Mouse (Mus musculus): ENCODE measurements at regions not wholly inside any gene's neighbourhood (a gene's known extent, or its start where the extent isn't known, plus 50 kb on each side); places are given as distances from the start of the nearest gene placed in this dataset.

DNA sequence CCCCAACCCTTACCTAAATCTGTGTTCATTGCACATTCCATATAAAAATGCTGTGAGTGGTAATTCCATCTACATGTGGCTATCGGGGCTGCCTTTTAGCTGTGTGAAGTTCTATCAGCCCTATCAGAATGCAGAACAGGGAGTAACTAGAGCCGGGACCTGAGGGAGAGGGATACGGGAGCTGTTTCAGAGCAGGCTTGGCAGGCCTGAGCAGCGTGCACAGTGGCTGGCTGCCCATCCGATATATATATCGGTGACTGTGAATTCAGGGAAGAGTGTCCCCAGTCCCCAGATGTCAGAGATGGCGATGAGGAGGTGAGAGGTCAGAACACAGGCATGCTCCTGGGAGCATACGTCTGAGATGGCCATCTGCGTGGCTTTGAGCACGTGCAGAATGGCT, 79.0 kb downstream of the Arl4c start:
- in situ Hi-C loops (cut with MboI, MseI) = loop anchor here in 1 of 2 experiments (25.0 kb wide), 1 partner anchor 436 kb away; no protein-coding TSS in a partner anchor

DNA sequence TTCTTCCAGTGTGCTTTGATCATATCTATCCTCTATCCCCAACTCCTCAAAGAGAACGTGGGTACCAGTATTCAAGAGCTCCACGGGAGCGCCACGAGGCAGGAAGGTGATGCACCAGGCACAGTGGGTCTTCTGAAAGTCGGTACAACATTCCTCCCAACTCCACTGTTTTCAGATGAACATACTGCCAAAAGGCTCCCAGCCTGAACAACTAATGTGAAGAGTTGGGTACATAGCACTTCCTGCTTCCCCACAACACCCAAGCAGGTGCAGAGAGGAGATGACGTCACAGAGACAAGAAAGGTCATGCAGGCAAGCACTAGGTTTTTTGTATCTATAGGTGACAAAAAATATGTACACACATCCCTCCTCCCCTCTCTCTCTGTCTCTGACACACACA, 79.7 kb downstream of the Arl4c start:
- in situ Hi-C loops (cut with MboI, MseI) = loop anchor here in 1 of 2 experiments (25.0 kb wide), 1 partner anchor 435 kb away; no protein-coding TSS in a partner anchor

DNA sequence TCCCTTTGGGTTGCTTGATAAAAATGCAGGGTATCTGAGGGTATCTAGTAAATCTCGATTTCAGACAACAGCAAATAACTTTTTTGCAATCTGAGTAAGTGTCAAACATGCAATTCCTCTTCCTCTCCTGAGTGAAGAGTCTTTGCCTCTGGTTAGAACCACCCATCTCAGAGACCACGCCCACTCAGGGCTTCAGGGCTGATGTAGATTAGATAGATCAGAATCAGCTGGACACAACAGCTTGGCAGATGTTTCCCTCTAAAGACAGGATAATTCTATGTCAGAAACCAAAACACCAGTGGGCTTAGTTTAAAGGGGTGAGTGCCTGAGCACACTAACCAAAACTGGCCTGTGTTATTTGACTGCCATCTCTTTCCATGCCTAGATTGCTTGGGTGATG, 80.8 kb downstream of the Arl4c start:
- in situ Hi-C loops (cut with MboI, MseI) = loop anchor here in 1 of 2 experiments (25.0 kb wide), 1 partner anchor 434 kb away; no protein-coding TSS in a partner anchor

DNA sequence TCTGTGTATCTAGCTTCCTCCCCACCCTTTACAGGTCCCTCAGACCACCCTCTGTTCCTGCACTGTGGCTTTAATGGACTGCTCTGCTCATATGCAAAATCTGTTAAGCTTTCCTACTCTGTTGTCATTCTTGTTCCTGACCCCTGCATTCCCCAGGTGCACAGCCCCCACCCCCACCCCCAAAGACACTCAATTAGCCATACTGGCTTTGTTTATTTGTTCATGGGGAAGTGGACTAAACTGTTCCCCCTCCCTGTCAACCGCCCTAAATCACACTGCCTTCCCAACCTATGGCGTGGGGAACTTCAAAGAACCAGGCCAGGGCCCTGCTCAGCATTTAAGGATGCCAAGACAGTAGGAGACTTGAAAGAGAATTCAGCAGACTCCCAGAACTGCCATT, 89.0 kb downstream of the Arl4c start:
- in situ Hi-C loops (cut with MboI, MseI) = loop anchor here in 1 of 2 experiments (25.0 kb wide), 1 partner anchor 426 kb away; no protein-coding TSS in a partner anchor

DNA sequence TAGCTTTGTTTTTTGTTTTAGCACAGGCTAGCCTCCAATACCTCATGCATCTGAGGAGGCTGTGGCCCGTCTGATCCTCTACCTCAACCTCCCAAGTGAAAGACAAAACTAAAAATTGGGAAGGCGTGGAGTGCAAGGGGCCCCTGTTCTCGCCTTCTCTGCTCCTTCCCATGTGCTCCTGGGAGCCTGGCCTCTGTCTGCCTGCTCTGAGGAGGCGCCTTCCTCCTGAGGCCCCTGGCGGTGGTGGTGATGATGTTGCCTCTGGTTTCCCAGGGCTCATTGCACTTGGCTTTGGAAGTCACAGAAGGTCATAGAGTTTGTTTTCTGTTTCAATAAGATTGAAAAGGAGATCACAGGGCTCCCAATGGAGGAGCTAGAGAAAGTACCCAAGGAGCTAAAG, 90.8 kb downstream of the Arl4c start:
- in situ Hi-C loops (cut with MboI, MseI) = loop anchor here in 1 of 2 experiments (25.0 kb wide), 1 partner anchor 424 kb away; no protein-coding TSS in a partner anchor

DNA sequence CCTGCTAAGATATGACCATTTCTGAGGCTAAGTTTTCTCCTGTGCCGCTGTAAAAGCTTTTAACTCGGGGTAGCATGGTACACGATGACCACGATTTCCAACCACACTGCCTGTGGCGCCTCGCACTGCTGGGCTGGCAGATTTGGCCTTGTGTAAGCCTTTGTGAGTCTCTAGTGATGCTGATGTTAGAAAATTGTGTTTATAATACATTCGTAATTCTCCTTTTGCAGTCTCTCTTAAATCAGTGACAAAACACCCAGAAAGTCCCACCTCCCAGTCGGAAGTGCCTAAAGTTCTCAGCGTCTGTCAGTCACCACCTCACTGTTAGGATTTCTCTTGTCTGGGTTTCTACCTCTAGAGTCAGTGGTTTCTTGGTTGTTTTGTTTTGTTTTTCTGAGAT, 91.2 kb downstream of the Arl4c start:
- in situ Hi-C loops (cut with MboI, MseI) = loop anchor here in 1 of 2 experiments (25.0 kb wide), 1 partner anchor 424 kb away; no protein-coding TSS in a partner anchor

DNA sequence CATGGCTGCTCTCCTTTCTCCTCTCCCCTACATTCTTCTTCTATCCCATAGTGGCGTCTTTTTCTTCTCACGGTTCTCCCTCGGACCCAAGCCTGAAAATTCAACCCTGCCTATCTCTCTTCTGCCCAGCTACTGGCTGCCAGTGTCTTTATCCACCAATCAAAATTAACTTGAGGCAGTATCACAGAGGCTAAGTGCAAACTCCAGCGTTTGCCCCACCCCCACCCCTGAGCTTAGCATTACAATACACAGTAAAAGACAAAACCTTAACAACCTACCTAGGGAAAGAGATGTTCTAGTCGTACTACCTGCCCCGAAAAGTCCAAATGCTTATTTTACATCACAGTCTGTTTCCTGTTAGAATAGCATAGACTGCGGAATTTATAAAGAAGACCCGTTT, 93.2 kb downstream of the Arl4c start:
- in situ Hi-C loops (cut with MboI, MseI) = loop anchor here (10.0 to 25.0 kb wide), 3 partner anchors 422 to 1884 kb away; no protein-coding TSS in a partner anchor

DNA sequence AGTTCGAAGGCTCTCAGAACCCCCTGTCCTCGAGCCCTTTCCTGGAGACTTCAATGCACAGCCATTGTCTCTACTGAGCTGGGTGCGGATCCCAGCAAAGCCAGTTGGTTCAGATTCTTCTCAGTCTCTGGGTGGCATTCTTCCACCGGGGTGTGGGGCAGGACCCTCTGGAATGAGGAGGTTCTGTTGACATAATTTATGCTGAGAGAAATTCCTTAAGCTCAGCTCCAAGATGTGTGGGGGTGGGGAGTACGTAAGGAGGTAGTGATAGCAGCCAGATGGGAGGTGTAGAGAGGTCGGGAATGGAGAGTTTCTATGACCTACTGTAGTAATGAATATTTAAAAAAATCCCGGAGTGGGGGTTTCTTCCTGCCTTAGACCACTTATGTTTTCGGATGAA, 93.8 kb downstream of the Arl4c start:
- in situ Hi-C loops (cut with MboI, MseI) = loop anchor here (10.0 to 25.0 kb wide), 3 partner anchors 421 to 1883 kb away; no protein-coding TSS in a partner anchor

DNA sequence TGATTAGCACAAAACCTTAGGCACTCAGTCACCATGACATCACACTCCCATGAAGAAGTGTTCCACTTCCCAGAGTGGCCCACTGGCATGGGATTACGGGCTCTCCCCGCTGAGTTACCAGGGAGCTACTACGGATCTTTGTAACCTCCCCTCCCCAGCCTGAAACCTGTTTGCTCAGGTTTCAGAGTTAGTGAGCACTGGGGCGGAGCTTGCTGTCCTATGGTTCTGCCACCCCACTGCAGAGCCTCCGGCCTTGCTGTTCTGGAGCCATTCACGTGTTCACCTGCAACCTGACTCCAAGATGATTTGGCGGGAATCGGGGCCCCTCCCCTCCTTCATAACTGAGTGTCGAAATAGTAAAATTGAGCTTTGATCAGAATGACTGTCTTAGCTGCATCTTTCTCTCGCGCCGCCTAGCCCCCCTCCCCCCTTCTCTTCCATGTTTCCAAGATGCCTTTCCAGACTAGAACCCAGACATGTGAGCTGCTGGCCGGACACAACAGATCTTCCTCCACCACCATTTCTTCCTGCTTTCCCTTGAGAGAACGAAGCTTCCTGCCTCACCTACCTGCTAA, 95.8 kb upstream of the Glrp1 start:
- in situ Hi-C loops (cut with MboI, MseI) = loop anchor here (10.0 to 25.0 kb wide), 3 partner anchors 418 to 1881 kb away; no protein-coding TSS in a partner anchor

DNA sequence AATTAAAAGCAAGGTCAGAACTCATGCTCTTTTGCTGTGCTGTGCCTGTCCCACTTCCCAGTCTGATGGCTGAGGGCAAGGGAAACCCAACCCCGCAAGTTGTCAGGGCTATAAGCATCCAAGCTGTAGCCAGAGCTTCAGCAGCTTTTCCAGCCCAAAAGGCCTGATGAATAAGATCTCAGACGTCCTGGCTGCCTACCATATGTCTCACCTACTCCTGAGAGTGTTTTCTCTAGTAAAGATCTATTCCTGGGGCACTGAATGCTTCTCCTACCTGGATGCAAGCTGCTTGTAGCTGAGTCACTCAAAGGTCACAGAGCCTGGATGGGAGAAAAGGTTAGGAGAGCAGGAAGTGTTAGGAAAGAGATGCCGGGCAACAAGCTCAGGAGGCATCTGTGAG, 92.4 kb upstream of the Glrp1 start:
- in situ Hi-C loops (cut with MboI, MseI) = loop anchor here (10.0 to 25.0 kb wide), 3 partner anchors 415 to 1877 kb away; no protein-coding TSS in a partner anchor

DNA sequence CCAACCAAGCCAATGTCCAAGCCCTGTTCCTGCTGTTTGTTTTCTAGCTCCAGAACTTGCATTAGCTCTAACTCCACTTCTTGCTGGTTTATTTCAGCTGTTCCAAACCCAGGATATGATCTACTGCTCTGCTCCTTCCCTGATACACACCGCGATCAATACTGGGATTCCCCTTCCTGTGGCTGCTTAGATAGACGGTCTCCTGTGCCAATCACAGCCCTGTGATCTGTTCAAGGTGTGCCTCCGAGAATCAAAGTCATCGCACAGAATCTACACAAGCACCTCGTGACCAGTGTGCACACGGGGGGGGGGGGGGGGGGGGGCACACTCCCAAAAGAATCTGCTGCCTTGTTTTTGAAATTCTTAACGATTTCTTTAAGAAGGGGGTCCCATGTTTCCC, 91.9 kb upstream of the Glrp1 start:
- in situ Hi-C loops (cut with MboI, MseI) = loop anchor here (10.0 to 25.0 kb wide), 3 partner anchors 414 to 1877 kb away; no protein-coding TSS in a partner anchor

DNA sequence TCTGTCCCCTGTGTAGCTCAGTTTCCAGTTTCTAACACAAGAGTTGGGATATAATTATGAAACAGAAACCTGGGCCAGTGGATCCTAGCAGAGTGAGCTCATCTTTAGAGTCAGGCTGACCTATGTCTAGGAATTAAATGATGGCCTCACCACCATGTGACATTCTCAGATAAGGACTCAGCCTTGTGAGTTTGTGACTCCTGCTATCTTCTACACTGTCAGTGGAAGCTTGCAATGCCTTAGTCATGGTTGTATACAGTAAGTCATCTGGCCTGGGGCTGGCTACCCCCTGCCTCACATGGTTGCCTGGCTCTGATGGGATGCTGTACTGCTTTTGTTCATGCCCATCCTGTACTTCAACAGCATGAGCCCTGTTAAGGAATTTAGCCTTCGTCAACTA, 90.3 kb upstream of the Glrp1 start:
- in situ Hi-C loops (cut with MboI, MseI) = loop anchor here (10.0 to 25.0 kb wide), 3 partner anchors 413 to 1875 kb away; no protein-coding TSS in a partner anchor

DNA sequence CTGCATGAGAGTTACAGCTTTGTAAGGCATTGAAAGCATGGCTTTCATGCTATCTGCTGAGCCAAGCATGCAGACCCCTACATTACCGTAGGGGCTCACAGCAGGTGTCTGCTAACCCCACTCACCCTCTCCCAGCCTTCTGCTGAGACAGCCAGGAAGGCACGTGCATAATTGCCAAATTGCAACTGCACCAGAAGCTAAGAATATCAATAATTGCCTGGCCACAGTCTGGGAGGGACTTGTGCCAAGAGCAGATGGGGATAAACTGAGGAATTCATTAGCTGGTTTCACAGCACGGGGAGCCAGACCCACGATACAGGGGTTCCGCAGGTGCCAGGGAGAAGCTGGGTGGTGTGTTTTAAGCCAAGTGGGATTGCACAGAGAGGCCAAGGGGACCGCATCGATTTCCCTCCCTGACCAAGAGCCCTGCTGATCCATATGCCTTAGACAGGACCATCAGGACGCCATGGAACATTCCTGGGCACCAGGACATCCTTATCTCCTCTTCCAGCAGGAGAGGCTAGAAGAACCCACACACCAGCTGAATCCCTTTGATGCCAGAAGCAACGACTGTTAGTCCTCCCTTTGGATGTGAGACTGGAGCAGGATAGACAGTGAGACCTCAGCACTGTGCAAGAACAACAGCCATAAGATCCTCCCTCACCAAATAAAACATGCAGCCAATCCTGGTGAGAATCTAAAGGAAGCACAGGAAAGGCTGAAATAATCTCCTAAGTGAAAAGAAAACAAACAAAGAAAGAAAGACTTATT, 84.8 kb upstream of the Glrp1 start:
- in situ Hi-C loops (cut with MboI, MseI) = loop anchor here in 1 of 2 experiments (25.0 kb wide), 1 partner anchor 732 kb away; the partner anchor contains the start of gene Dgkd

DNA sequence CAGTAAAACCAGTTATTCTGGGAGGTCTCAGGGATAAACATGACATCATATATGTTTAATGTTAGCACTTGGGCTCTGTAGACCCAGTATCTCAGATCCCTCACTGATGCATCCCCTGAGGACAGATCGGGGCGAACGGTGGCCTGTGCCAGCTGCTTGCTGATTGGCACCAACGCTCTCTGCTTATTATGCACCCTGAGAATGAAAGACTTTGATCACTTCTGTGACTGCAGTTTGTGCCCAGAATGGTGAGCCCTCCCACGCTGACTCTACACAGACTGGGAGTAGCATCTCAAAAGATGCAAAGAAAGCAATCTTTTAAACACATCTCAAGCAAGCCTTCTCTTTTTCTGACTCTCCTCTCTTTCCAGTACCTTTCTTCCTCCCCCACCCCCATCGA, 82.2 kb upstream of the Glrp1 start:
- in situ Hi-C loops (cut with MboI, MseI) = loop anchor here in 1 of 2 experiments (25.0 kb wide), 1 partner anchor 730 kb away; the partner anchor contains the start of gene Dgkd

DNA sequence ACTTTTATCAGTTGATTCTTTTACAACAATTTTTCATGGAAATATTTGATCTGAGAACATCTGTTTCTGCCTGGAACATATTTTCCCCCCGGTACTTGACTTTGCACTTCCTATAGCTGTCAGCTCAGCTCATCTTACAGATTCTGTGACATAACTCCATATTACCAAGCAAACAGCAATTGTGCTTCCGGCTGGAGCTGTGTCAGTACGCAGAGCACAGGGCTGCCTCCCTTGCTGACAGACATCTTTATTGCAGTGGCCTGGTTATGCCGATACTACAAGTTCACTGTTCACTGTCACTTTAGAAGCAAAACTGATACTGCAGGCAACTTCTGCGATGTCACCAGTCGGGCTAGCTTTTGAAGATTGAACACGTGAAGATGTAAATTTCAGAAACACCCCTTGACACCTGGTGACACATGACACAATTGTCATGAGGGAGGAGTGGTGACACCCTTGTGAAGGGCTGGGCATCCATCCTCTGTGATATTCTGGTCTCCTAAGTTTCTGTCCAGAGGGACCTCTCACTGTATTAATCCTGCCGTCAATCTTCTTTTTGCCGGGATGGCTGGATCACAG, 81.0 kb upstream of the Glrp1 start:
- in situ Hi-C loops (cut with MboI, MseI) = loop anchor here in 1 of 2 experiments (25.0 kb wide), 1 partner anchor 729 kb away; the partner anchor contains the start of gene Dgkd

DNA sequence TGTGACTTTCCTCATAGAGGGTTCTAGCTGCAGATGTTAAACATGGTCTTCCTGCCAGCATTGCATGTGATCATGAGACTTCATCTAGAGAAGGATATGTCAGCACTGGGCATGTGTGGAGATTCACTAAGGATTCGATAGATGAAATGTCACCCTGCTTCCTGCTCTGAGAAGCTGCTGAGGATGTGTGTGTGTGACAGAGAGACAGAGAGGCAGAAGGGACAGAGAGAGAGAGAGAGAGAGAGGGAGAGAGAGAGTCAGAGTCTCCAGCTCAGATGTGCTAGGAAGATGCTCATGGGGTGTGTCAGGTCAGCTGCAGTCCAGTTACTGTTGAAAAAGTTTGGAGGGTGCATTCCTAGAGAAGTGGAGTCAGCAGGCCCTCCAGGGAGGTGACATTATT, 78.9 kb upstream of the Glrp1 start:
- in situ Hi-C loops (cut with MboI, MseI) = loop anchor here in 1 of 2 experiments (10.0 to 25.0 kb wide), 3 partner anchors 244 to 944 kb away; partner anchors contain the start of gene Dgkd

DNA sequence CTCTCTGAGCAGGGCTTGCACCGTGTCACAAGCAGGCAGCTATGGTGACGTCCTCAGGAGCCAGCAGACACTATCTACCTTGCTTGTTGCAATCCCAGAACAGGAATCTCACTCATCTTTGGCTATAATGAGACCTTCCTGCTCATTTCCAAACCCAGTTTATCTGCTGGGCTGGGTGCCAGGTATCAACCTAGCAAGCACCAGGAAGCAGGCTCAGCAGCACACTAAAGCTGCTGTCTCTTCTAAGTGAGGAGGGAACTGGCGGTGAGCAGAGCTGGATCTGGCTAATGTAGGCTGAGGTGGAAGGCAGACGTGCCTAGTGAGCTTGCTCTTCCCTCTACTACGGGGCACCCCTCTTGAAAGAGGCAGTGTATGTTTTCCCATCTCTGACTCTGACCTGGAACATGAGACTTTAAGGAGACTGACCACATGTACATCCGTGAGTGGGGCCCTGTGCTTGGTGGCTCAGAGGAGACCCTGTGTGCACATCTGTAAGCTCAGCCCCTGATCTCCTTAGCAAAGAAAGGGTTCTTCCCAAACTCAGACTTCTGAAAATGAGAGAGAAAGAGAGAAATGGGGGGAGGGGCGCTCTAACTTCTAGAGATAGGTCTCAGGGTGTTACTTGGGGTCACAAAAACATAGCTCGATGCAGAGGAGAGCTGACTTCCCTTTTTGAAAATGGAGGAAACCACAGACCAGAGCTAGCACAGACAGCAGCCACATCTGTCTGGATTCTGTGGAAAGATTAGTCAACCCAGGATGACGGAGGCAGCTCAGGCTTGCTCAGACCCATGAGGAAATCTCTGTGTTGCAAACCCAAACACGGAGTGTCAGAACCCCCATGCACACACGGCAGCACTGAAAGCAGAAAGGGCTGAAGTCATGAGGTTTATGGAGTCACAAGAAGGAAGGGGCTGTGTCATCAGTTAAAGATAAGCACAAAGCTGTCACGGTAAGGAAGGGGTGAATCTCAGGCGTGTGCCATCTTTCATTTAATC, 77.3 kb upstream of the Glrp1 start:
- in situ Hi-C loops (cut with MboI, MseI) = loop anchor here in 1 of 2 experiments (10.0 to 25.0 kb wide), 3 partner anchors 242 to 942 kb away; partner anchors contain the start of gene Dgkd

DNA sequence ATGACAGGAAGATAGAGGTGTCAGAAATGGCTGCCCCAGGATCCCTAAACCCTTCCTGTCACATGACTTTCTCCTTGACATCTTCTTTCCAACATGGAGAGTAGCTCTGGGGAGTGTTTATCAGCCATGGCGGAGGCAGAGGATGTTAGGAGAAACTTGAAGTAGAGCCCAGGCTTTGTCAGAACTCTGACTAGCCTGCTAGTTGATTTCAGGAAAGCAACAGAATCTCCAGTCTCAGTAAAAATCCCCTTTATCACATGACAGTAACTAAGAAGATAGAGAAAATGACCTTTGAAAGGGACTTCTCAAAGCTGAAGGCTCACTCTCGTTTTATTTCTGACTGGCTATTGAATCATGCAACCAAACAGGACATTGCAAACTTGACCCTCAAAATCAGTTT, 76.3 kb upstream of the Glrp1 start:
- in situ Hi-C loops (cut with MboI, MseI) = loop anchor here in 1 of 2 experiments (10.0 to 25.0 kb wide), 3 partner anchors 241 to 941 kb away; partner anchors contain the start of gene Dgkd

DNA sequence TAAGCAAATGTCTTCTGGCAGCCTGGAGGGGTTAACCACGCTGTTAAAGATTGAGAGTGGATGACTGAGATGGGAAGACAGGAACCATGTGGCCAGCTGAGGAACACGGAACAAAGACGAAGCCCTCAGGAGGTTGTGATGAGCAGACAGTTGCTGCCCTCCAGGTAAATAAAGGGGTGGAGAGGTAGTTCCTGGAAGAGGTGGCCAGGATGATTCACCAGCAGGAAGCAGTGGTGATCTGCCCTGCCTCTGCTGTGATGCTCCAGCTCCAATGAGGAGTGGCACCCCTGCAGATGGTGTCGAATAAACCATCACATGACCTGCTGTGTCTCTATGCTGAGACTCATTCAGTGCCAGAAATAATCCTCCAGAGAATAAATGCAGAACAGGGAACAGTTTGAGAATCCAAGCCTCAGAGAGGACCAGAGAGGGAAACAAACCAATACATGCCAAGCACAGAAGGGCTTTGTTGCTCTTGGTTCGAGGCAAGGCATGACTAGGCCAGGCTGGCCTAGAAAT, 74.7 kb upstream of the Glrp1 start:
- in situ Hi-C loops (cut with MboI, MseI) = loop anchor here in 1 of 2 experiments (10.0 to 25.0 kb wide), 3 partner anchors 240 to 940 kb away; partner anchors contain the start of gene Dgkd

DNA sequence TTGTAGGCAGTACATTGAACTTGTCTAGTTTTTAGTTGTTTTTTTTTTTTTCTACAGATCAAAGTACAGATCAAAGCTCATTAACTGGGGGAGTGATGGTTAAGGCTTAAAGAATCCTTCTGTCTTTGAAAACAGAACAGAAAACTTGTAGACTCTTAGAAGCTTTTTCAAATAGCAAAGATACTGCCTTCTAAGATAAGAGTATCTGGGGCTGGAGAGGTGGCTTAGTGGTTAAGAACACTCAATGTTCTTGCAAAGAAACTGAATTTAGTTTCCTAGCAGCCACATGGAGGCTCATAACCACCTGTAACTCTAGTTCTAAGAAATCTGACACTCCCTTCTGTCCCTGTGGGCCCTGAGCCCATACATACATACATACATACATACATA, 68.4 kb upstream of the Glrp1 start:
- in situ Hi-C loops (cut with MboI, MseI) = loop anchor here in 1 of 2 experiments (25.0 kb wide), 1 partner anchor 716 kb away; the partner anchor contains the start of gene Dgkd
